Mouse (Mus musculus) hindbrain, embryonic 14.5 days (tissue): ENCODE measurements around the gene Prkcz. TPM values are rescaled to one million over a fixed set of nuclear protein-coding genes. Genes with fewer than 3 reads are reported as not detected.

Experiments used
- ATAC-seq: fragments of 200-750 bp; cut with Nextera tagmentation; 2 replicates; pipeline ENCODE4 v1.8.0; 2017; ENCODE audit warnings: moderate number of reproducible peaks, mild to moderate bottlenecking, moderate TSS enrichment, moderate library complexity; ENCODE audit not compliant: low FRiP score
- DNase-seq: peaks from one replicate; pipeline ENCODE4 v3.0.0-alpha.2; 2015; ENCODE audit warnings: low spot score
- H3K27ac ChIP-seq: fragments of 300-500 bp; sonication (generic); 2 replicates; pipeline ENCODE4 v1.5.1; 2014; ENCODE audit warnings: mild to moderate bottlenecking, moderate library complexity
- H3K27me3 ChIP-seq: fragments of 300-500 bp; sonication (generic); 2 replicates; pipeline ENCODE4 v1.6.1; 2014; ENCODE audit warnings: mild to moderate bottlenecking, low read length, mixed read lengths; ENCODE audit not compliant: control insufficient read depth, insufficient read depth
- H3K36me3 ChIP-seq: fragments of 300-500 bp; sonication (generic); replicated peaks from 2 replicates; pipeline ENCODE4 v1.6.1; 2014; ENCODE audit not compliant: control insufficient read depth, insufficient read depth
- H3K4me1 ChIP-seq: fragments of 300-500 bp; sonication (generic); replicated peaks from 2 replicates; pipeline ENCODE4 v1.6.1; 2014; ENCODE audit warnings: antibody characterized with exemption, low read length, mixed read lengths; ENCODE audit not compliant: control insufficient read depth, insufficient read depth
- H3K4me2 ChIP-seq: fragments of 300-500 bp; sonication (generic); replicated peaks from 2 replicates; pipeline ENCODE4 v1.6.1; 2014; ENCODE audit warnings: mild to moderate bottlenecking, moderate library complexity
- H3K4me3 ChIP-seq: fragments of 300-500 bp; sonication (generic); replicated peaks from 2 replicates; pipeline ENCODE4 v1.5.1; 2014; ENCODE audit warnings: mild to moderate bottlenecking, low read length
- H3K9ac ChIP-seq: fragments of 300-500 bp; sonication (generic); 2 replicates; pipeline ENCODE4 v1.6.1; 2014
- H3K9me3 ChIP-seq: fragments of 300-500 bp; sonication (generic); 2 replicates; pipeline ENCODE4 v1.6.1; 2016; ENCODE audit warnings: low read length; ENCODE audit not compliant: control insufficient read depth
- WGBS: fragments of 180-500 bp; shearing (Covaris S2); extraction: QIAGEN DNeasy Blood & Tissue Kit; methylation state at CpG from one replicate; pipeline ENCODE4 v1.1.7; 2014; 5-methylcytosine and 5-hydroxymethylcytosine counted together
- polyA plus RNA-seq: library from polyadenylated mRNA; unstranded; fragments of >200 nt; fragmentation: Nextera tagmentation; extraction: Ambion mirVana; gene quantifications from 2 replicates; pipeline ENCODE4 v1.2.1, GENCODE M21; 2014

The Prkcz gene
- polyA plus RNA-seq, 1 experiment from 2014 or later: 73.9 TPM

DNA sequence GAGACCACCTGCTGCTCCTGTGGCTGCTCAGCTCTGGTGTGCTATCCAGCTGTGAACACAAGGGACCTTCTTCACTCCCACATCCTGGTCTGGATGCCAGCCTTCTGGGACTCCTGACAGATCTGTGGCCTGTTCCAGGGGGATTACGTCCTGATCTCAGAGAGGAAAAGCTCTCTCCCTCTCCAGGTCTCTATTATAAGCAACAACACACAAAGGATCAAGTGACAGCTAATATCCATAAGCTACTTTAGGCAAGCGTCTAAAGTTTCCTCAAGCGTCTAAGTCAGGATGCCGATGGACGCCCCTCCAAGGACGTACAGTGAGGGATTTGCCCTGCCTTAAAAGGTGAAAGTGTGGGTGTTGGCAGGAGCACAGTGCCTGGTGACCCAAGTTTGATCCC is 78.9 kb downstream of the Prkcz start:
- WGBS: 68% methylated on average over 6 of the region's 6 CpGs
- no peak overlapping the region for H3K4me2 ChIP-seq

DNA sequence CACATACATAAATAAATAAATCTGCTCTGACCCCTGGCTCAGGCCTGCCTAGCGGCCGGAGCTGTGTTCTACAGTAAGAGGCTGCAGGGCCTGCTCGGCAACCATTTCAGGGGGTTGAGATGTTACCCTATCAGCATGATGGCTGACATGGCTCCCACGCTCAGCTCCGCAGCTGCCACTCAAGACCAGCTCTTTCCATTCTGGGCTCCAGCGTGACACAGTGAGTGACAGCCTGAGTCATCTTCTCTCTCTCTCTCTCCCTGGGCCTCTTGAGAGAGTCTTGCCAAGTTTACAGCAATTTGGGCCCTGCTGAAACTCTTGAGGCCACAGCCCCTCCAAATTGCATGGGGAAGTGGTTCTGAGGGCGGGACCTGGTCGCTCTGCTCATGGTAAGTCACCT is 79.5 kb downstream of the Prkcz start:
- 90% methylated on average over 8 of the region's 8 CpGs for WGBS
- Histone ChIP-seq H3K4me1 (0 out of 2 replicates have a peak, but pooled peaks cover 8% of the 10 kb centered on the region), H3K27me3 (no peaks in the 10 kb centered on the region), H3K4me2 (no peak overlapping the region), H3K36me3 (peaks cover 8% of the 10 kb centered on the region; the same call in 1 of the 2 replicates), H3K9ac (no peak overlapping the region), H3K9me3 (no peaks in the 10 kb centered on the region), H3K4me3 (no peak overlapping the region), H3K27ac (no peak overlapping the region)
- ATAC-seq: no peak
- DNase-seq: no peak

More for the DNA sequence above, 78.9 kb downstream of the Prkcz start:
- no peaks in the 10 kb centered on the region for H3K9me3 ChIP-seq
- no peak for ATAC-seq
- no peak overlapping the region for H3K9ac ChIP-seq
- H3K4me1 ChIP-seq: 0 out of 2 replicates have a peak, but pooled peaks cover 8% of the 10 kb centered on the region
- H3K4me3 ChIP-seq: no peak overlapping the region
- no peaks in the 10 kb centered on the region for H3K27me3 ChIP-seq
- no peak for DNase-seq
- H3K36me3 ChIP-seq: peaks cover 11% of the 10 kb centered on the region
- peak overlapping the region; percentile 14; the same call in 1 of the 2 replicates for H3K27ac ChIP-seq

DNA sequence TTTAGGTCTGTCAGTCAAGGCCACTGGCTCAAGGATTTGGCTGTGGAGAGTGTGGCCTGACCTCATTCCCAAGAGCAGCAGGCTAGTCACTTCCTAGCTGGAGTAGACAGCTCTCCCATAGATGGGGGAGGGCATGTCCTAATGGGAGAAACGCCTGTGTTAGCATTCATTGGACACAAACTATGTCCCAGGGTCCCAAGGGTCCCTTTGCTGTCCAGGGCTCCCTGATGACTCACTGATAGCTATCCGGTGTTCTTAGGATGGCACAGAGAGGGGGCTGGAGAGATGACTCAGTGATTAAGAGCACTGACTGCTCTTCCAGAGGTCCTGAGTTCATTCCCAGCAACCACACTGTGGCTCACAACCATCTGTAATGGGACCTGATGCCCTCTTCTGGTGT is 79.9 kb downstream of the Prkcz start:
- H3K4me1 ChIP-seq: 0 out of 2 replicates have a peak, but pooled peaks cover 8% of the 10 kb centered on the region
- ATAC-seq: no peak
- no peaks in the 10 kb centered on the region for H3K27me3 ChIP-seq
- peaks cover 4% of the 10 kb centered on the region; the same call in 1 of the 2 replicates for H3K36me3 ChIP-seq
- no peak overlapping the region for H3K27ac ChIP-seq
- no peak overlapping the region for H3K9ac ChIP-seq
- WGBS: 88% methylated on average over 2 of the region's 2 CpGs
- H3K4me3 ChIP-seq: no peak overlapping the region
- no peak for DNase-seq
- no peaks in the 10 kb centered on the region for H3K9me3 ChIP-seq
- H3K4me2 ChIP-seq: no peak overlapping the region

DNA sequence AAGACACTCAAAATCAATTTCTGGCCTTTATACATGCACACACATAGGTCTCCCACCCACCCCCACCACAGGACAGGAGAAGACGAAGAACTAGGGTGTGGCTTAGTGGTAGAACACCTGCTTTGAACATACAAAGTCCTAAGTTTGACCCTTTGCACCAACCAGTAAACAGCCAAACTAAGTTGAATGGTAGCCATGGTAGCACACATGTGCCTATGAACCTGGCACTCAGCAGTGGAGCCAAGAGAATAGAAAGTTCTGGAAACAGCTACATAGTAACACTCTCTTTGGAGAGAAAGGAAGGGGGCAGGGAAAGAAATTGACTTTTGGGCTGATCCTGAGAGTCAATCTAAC is 80.4 kb downstream of the Prkcz start:
- H3K36me3 ChIP-seq: 0 out of 2 replicates have a peak, but pooled peaks cover 3% of the 10 kb centered on the region
- DNase-seq: no peak
- H3K4me3 ChIP-seq: no peak overlapping the region
- H3K9me3 ChIP-seq: no peaks in the 10 kb centered on the region
- WGBS: 96% methylated on average over 1 of the region's 1 CpGs
- no peak overlapping the region for H3K4me2 ChIP-seq
- no peaks in the 10 kb centered on the region for H3K27me3 ChIP-seq
- H3K9ac ChIP-seq: no peak overlapping the region
- 0 out of 2 replicates have a peak, but pooled peaks cover 8% of the 10 kb centered on the region for H3K4me1 ChIP-seq
- H3K27ac ChIP-seq: no peak overlapping the region
- no peak for ATAC-seq

DNA sequence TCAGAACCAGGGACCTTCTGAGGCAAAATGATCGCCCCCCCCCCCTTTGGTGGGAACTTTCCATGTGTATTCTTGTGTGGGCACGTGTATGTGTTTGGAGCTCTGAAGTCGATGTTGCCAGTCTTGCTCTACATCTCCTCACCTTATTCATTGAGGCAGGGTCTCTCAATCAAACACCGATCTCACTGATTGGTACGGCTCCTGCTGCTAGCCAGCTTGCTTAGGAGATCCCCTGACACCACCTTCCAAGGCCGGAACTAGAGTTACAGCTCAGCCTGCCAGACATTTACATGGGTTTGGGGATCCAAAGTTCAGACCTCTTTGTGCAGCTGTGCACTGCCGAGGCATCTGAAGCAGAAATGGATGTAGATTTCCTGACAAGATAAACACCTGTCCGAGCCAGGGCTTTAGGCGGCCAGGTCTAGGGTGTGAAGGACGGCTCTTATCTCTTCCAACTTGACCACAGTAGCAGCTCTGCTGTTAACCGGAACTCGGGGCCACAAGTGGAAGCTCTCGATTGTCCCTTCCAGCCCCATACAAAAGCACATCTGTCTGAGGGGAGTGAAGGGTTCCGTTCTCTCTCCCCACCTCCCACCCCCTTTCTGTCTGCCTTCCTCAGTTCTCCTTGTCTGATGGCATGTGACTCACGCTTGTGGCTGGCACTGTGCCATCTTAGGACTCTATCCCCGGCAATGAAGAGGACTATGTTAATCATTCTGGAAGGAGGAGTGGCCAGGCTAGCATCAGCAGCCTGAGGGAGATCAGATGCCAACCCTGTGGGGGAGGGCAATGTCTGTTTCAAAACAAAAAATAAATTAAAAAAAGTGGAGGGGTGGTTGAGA is 81.0 kb downstream of the Prkcz start:
- H3K4me1 ChIP-seq: 0 out of 2 replicates have a peak, but pooled peaks cover 8% of the 10 kb centered on the region
- WGBS: 73% methylated on average over 16 of the region's 16 CpGs
- ATAC-seq: no peak
- no peak overlapping the region for H3K4me3 ChIP-seq
- no peak overlapping the region for H3K9ac ChIP-seq
- H3K27me3 ChIP-seq: no peaks in the 10 kb centered on the region
- no peak for DNase-seq
- H3K4me2 ChIP-seq: no peak overlapping the region
- no peak overlapping the region for H3K27ac ChIP-seq
- H3K9me3 ChIP-seq: no peaks in the 10 kb centered on the region
- 0 out of 2 replicates have a peak, but pooled peaks cover 3% of the 10 kb centered on the region for H3K36me3 ChIP-seq

DNA sequence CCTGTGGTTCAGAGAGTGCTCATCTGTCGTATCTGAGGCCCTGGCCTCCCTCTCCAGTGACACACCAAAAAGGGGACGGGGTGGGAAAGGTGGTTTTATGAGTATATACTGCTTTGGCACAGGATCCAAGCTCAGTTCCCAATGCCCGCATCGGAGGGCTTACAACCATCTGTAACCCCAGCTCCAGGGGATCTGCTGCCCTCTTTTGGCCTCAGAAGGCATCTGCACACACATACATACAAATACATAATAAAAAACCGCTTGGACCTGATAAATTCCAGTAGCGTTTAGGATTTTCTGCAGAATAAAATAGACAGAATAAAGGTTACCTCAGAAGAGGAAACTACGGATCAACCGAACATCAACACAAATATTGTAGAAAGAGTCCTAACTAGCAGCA is 82.1 kb downstream of the Prkcz start:
- Histone ChIP-seq H3K27ac (no peak overlapping the region), H3K36me3 (0 out of 2 replicates have a peak, but pooled peaks cover 3% of the 10 kb centered on the region), H3K4me2 (no peak overlapping the region), H3K4me1 (0 out of 2 replicates have a peak, but pooled peaks cover 8% of the 10 kb centered on the region), H3K9me3 (no peaks in the 10 kb centered on the region), H3K4me3 (no peak overlapping the region), H3K27me3 (no peaks in the 10 kb centered on the region), H3K9ac (no peak overlapping the region)
- DNase-seq: no peak
- ATAC-seq: no peak
- WGBS: 89% methylated on average over 8 of the region's 8 CpGs

DNA sequence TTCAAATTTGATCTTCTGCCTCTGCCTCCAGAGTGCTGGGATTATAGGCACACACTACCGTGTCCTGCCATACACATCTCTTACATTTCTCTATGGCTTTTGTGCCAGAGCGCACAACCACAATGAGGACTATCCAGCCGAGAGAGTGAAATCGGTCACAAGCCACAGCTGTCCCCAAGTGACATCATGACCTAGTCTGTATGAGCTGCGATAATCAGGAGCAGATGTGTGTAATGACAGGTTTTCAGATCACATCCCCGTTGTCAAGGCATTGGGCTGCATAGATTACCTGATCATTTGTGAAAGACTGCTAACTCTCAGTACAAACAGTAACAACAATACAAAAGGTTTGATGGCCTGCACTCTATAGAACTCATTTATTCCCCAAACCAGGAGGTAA is 83.2 kb downstream of the Prkcz start:
- H3K36me3 ChIP-seq: peaks cover 5% of the 10 kb centered on the region; the same call in 1 of the 2 replicates
- H3K4me2 ChIP-seq: no peak overlapping the region
- H3K9ac ChIP-seq: no peak overlapping the region
- H3K9me3 ChIP-seq: no peaks in the 10 kb centered on the region
- no peaks in the 10 kb centered on the region for H3K27me3 ChIP-seq
- DNase-seq (no peak), ATAC-seq (no peak)
- H3K4me1 ChIP-seq: 0 out of 2 replicates have a peak, but pooled peaks cover 2% of the 10 kb centered on the region
- no peak overlapping the region for H3K4me3 ChIP-seq
- H3K27ac ChIP-seq: no peak overlapping the region
- whole genome bisulfite sequencing: 56% methylated on average over 6 of the region's 6 CpGs

DNA sequence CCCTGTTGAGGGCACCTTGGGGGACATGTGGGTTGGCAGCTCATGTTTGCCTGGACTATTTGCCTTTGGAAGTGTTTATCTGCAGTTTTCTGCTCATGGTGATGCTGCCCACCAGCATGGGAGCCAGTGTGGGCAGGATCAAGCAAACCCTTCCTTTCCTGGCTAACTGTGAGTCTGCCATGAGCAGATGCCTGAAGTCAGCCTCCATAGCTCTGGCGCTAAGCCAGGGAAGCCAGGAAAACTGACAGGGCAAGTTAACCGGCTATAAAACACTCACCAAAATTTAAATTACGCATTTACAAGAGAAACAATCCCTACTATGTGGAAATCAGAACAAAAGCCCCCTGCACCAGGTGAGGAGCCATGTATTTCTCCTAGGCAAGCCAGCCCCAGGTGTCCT is 86.3 kb downstream of the Prkcz start:
- Histone ChIP-seq H3K36me3 (peaks cover 29% of the 10 kb centered on the region), H3K4me3 (no peak overlapping the region), H3K9ac (no peak overlapping the region), H3K27me3 (no peaks in the 10 kb centered on the region), H3K27ac (no peak overlapping the region), H3K9me3 (no peaks in the 10 kb centered on the region), H3K4me1 (no peaks in the 10 kb centered on the region), H3K4me2 (no peak overlapping the region)
- WGBS: 55% methylated on average over 3 of the region's 3 CpGs
- ATAC-seq (no peak), DNase-seq (no peak)

DNA sequence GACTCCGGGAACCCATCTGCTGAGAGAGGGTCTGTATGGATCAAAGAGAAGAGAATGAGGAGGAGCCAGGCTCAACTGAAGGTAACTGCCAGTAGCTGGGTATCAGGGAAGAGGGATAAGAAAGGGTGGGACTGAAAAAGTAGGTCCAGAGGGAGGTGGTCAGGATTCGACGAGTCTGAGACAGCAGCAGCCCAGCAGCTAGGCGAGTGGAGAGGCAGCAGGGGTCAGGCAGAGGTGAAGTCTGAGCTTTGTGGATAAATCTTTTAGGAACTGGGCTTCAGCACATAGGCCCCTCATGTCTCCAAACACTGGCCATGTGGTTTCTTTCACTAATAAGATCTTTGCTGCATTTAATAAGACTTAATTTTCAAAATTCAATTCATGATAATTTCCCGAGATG is 86.7 kb downstream of the Prkcz start:
- Histone ChIP-seq H3K9ac (no peak overlapping the region), H3K36me3 (peaks cover 26% of the 10 kb centered on the region), H3K27me3 (no peaks in the 10 kb centered on the region), H3K27ac (no peak overlapping the region), H3K4me3 (no peak overlapping the region), H3K9me3 (no peaks in the 10 kb centered on the region), H3K4me2 (no peak overlapping the region), H3K4me1 (no peaks in the 10 kb centered on the region)
- DNase-seq (no peak), ATAC-seq (no peak)
- WGBS: 59% methylated on average over 5 of the region's 5 CpGs
